Mouse (Mus musculus) brain, adult 10 weeks (tissue): Measurements from ENCODE around the gene Pdcd1. TPM values are rescaled to one million over a fixed set of nuclear protein-coding genes. Genes with fewer than 3 reads are reported as not detected.

Experiments
- polyA plus RNA-seq: library from polyadenylated mRNA; stranded (reverse); fragments of 350-450 nt; fragmentation: Illumina TruSeq; extraction: RNeasy Lipid Tissue Mini Kit (QIAGEN cat#74804); gene quantifications from one replicate; pipeline ENCODE4 v1.2.3, GENCODE M21; 2015; ENCODE audit warnings: low read depth, low replicate concordance

Gene Pdcd1
- not detected for polyA plus RNA-seq

GRCm38 (mm10) chr1:94052373-94052772, at the start of gene Pdcd1:
Gene Pdcd1 (minus strand): TSS chr1:94052553.

GRCm38 (mm10) chr1:94020151-94020550, 32.2 kb downstream of the Pdcd1 start, which contains the start of gene Neu4:
Gene Neu4 (plus strand): TSS chr1:94020451.

GRCm38 (mm10) chr1:93990209-93990608, 62.1 kb downstream of the Pdcd1 start, which contains the start of gene Gal3st2c:
Gene Gal3st2c (plus strand): TSS chr1:93990509.

Other genes with a start within 250 kb of the Pdcd1 start
- 8.7 TPM for gene Ing5, start 248.6 kb downstream of the Pdcd1 start, polyA plus RNA-seq
- 12.0 TPM for gene D2hgdh, start 227.6 kb downstream of the Pdcd1 start, polyA plus RNA-seq
- not detected for gene Gal3st2, start 191.2 kb downstream of the Pdcd1 start, polyA plus RNA-seq
- not detected for gene Gal3st2b, start 134.2 kb downstream of the Pdcd1 start, polyA plus RNA-seq
- gene Gal3st2c, start 62.0 kb downstream of the Pdcd1 start, polyA plus RNA-seq = not detected
- gene Neu4, start 32.1 kb downstream of the Pdcd1 start, polyA plus RNA-seq = 5.9 TPM